Mouse (Mus musculus): ENCODE data around the gene Abhd11. TPM values are rescaled to one million over a fixed set of nuclear protein-coding genes. Genes with fewer than 3 reads are reported as not detected.
"Not testable (repeated sequence)": the region's sequence is repeated elsewhere in the genome, so short reads cannot be mapped to it uniquely, and the experiment has no call there.

Abhd11 gene
- polyA plus RNA-seq, 1 experiment from 2014 or later, result 72.3 TPM

- H3K4me1 ChIP-seq (replicated peaks; ENCODE audit: control insufficient read depth, insufficient read depth, low read length); H3K27me3 ChIP-seq (ENCODE audit: control insufficient read depth, insufficient read depth, low read length); H3K9ac ChIP-seq; H3K4me3 ChIP-seq (replicated peaks; ENCODE audit: low read length); ATAC-seq (ENCODE audit: low FRiP score); DNase-seq (ENCODE audit: low spot score); H3K27ac ChIP-seq; H3K4me2 ChIP-seq (replicated peaks); H3K9me3 ChIP-seq (ENCODE audit: control insufficient read depth, low read length): not testable (repeated sequence)
- H3K36me3 ChIP-seq (replicated peaks; ENCODE audit: control insufficient read depth, insufficient read depth), result peaks cover 63% of the 10 kb centered on the region
- 96% methylated on average over 6 of the region's 6 CpGs for WGBS
Observed at GRCm38 (mm10) chr5:135049268-135049667, 40.3 kb downstream of the Abhd11 start.

DNA sequence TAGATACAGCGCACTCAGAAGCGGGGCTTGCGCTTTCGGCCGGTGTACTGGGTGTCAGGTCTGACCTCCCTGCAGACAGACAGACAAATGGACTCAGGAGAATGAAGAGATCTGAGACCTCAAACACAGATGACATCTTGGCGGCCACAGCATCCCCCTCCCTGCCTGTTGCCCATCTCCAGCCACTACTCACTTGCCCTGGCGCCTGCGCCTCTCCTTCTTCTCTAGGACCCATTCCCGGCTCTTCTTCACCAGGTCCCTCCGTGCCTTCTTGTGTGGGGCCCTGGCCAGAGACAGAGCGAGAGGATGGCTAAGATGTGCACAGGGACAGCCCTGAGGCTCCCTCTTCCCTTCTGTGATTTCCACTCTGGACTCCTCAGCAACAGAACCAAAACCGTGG is 44.4 kb downstream of the Abhd11 start:
- H3K9ac ChIP-seq, result no peak overlapping the region
- DNase-seq (ENCODE audit: low spot score) (no peak), ATAC-seq (ENCODE audit: low FRiP score) (no peak)
- H3K36me3 ChIP-seq (replicated peaks; ENCODE audit: control insufficient read depth, insufficient read depth), result peaks cover 74% of the 10 kb centered on the region
- no peak overlapping the region for H3K27ac ChIP-seq
- no peaks in the 10 kb centered on the region for H3K27me3 ChIP-seq (ENCODE audit: control insufficient read depth, insufficient read depth, low read length)
- H3K4me1 ChIP-seq (replicated peaks; ENCODE audit: control insufficient read depth, insufficient read depth, low read length), result no peaks in the 10 kb centered on the region
- no peaks in the 10 kb centered on the region for H3K9me3 ChIP-seq (ENCODE audit: control insufficient read depth, low read length)
- 97% methylated on average over 12 of the region's 12 CpGs for WGBS
- no peak overlapping the region for H3K4me2 ChIP-seq (replicated peaks)
- H3K4me3 ChIP-seq (replicated peaks; ENCODE audit: low read length), result no peak overlapping the region

Other genes starting within 250 kb of the Abhd11 start
- not detected in 2 replicates for gene Tmem270, start 102.4 kb upstream of the Abhd11 start, polyA plus RNA-seq (2014; fragmentation: Nextera tagmentation; extraction: Ambion mirVana)
- gene Cldn13, start 93.6 kb upstream of the Abhd11 start, polyA plus RNA-seq (2014; fragmentation: Nextera tagmentation; extraction: Ambion mirVana), result 0.50 TPM in 1 of 2 replicates, not detected in the other
- gene Mettl27, start 76.8 kb upstream of the Abhd11 start, polyA plus RNA-seq (2014; fragmentation: Nextera tagmentation; extraction: Ambion mirVana), result 6.2 and 7.5 TPM in 2 replicates
- gene Cldn4, start 62.2 kb upstream of the Abhd11 start, polyA plus RNA-seq (2014; fragmentation: Nextera tagmentation; extraction: Ambion mirVana), result not detected in 2 replicates
- 2.1 and 2.6 TPM in 2 replicates for gene Cldn3, start 22.9 kb upstream of the Abhd11 start, polyA plus RNA-seq (2014; fragmentation: Nextera tagmentation; extraction: Ambion mirVana)
- gene Stx1a, start 14.3 kb downstream of the Abhd11 start, polyA plus RNA-seq (2014; fragmentation: Nextera tagmentation; extraction: Ambion mirVana), result 113 and 134 TPM in 2 replicates
- gene Dnajc30, start 55.0 kb downstream of the Abhd11 start, polyA plus RNA-seq (2014; fragmentation: Nextera tagmentation; extraction: Ambion mirVana), result 42.5 and 43.0 TPM in 2 replicates
- 61.9 and 63.3 TPM in 2 replicates for gene Bud23, start 55.8 kb downstream of the Abhd11 start, polyA plus RNA-seq (2014; fragmentation: Nextera tagmentation; extraction: Ambion mirVana)
- gene Vps37d, start 69.1 kb downstream of the Abhd11 start, polyA plus RNA-seq (2014; fragmentation: Nextera tagmentation; extraction: Ambion mirVana), result 32.9 and 37.1 TPM in 2 replicates
- gene Mlxipl, start 80.7 kb downstream of the Abhd11 start, polyA plus RNA-seq (2014; fragmentation: Nextera tagmentation; extraction: Ambion mirVana), result 0.91 and 1.1 TPM in 2 replicates
- 15.6 and 16.0 TPM in 2 replicates for gene Tbl2, start 140.5 kb downstream of the Abhd11 start, polyA plus RNA-seq (2014; fragmentation: Nextera tagmentation; extraction: Ambion mirVana)
- gene Bcl7b, start 159.1 kb downstream of the Abhd11 start, polyA plus RNA-seq (2014; fragmentation: Nextera tagmentation; extraction: Ambion mirVana), result 35.8 and 35.9 TPM in 2 replicates
- gene Baz1b, start 178.1 kb downstream of the Abhd11 start, polyA plus RNA-seq (2014; fragmentation: Nextera tagmentation; extraction: Ambion mirVana), result 35.3 and 37.0 TPM in 2 replicates
- gene Fzd9, start 242.1 kb downstream of the Abhd11 start, polyA plus RNA-seq (2014; fragmentation: Nextera tagmentation; extraction: Ambion mirVana), result 14.7 and 15.9 TPM in 2 replicates